8 mouse cellular contexts compared by ENCODE assay signal in genomic region chr4:120680953-120681352, GRCm38 (mm10). TPM values are rescaled to one million over a fixed set of nuclear protein-coding genes. Genes with fewer than 3 reads are reported as not detected.
DNase-seq lines count a peak whose midpoint lies in the region; ATAC-seq and TF ChIP-seq lines count a peak whose summit lies in the region.

No protein-coding gene starts in this region.

- H3K27me3 ChIP-seq in kidney, postnatal 0 days (ENCODE audit: insufficient read depth, low read length) = no peaks in the 10 kb centered on the region
- no peaks in the 10 kb centered on the region for H3K27me3 ChIP-seq in kidney, embryonic 14.5 days (ENCODE audit: control insufficient read depth, insufficient read depth, low read length)

- no peaks in the 10 kb centered on the region for H3K9me3 ChIP-seq in kidney, postnatal 0 days (replicated peaks; ENCODE audit: low read length)
- no peaks in the 10 kb centered on the region for H3K9me3 ChIP-seq in kidney, embryonic 14.5 days (ENCODE audit: control insufficient read depth, low read length)

- WGBS in kidney, postnatal 0 days = 58% methylated on average over 7 of the region's 7 CpGs
- WGBS in kidney, embryonic 14.5 days = 58% methylated on average over 7 of the region's 7 CpGs

- H3K27ac ChIP-seq in kidney, postnatal 0 days = no peak overlapping the region
- no peak overlapping the region for H3K27ac ChIP-seq in kidney, embryonic 14.5 days (ENCODE audit: low read depth, low read length)

- no peak overlapping the region for H3K4me3 ChIP-seq in kidney, postnatal 0 days (replicated peaks; ENCODE audit: low read depth, low read length)
- H3K4me3 ChIP-seq in kidney, embryonic 14.5 days (ENCODE audit: low read length) = no peak overlapping the region

- H3K9ac ChIP-seq in kidney, postnatal 0 days (ENCODE audit: low read depth, low read length) = no peak overlapping the region
- H3K9ac ChIP-seq in kidney, embryonic 14.5 days (ENCODE audit: low read depth, low read length) = no peak overlapping the region

- TF ChIP-seq CTCF in kidney, postnatal 0 days (IDR thresholded peaks at IDR 0.05; ENCODE audit: low read depth) = peak; percentile 76

- no peaks in the 10 kb centered on the region for H3K4me1 ChIP-seq in kidney, postnatal 0 days (replicated peaks; ENCODE audit: insufficient read depth, low read length)
- H3K4me1 ChIP-seq in kidney, embryonic 14.5 days (ENCODE audit: control insufficient read depth, insufficient read depth, low read length) = no peaks in the 10 kb centered on the region

- no peaks in the 10 kb centered on the region for H3K36me3 ChIP-seq in kidney, postnatal 0 days (ENCODE audit: insufficient read depth, low read length)
- H3K36me3 ChIP-seq in kidney, embryonic 14.5 days (ENCODE audit: control insufficient read depth, insufficient read depth, low read length) = no peaks in the 10 kb centered on the region

- DNase-seq in adrenal gland, postnatal 10 days = peak; percentile 49
- DNase-seq in adrenal gland, adult 2 months = no peak
- DNase-seq in kidney, postnatal 0 days (ENCODE audit: low spot score) = peak; percentile 33
- DNase-seq in kidney, postnatal 10 days = peak; percentile 57
- peak; percentile 51 for DNase-seq in retina, postnatal 1 day
- no peak for DNase-seq in c-Kit-positive CD71-positive TER-119-positive erythroid progenitor cells, embryonic 14.5 days (ENCODE audit: low spot score)

- no peak for ATAC-seq in kidney, postnatal 0 days (replicated peaks; ENCODE audit: low FRiP score, low read depth)
- no peak for ATAC-seq in kidney, embryonic 14.5 days (ENCODE audit: low FRiP score, low TSS enrichment)
- peak; percentile 68 for ATAC-seq in activated CD4-positive, CD25-positive, alpha-beta regulatory T cell, adult 4 months

- H3K4me2 ChIP-seq in kidney, postnatal 0 days (ENCODE audit: low read length) = no peak overlapping the region
- no peak overlapping the region for H3K4me2 ChIP-seq in kidney, embryonic 14.5 days (replicated peaks; ENCODE audit: low read depth, low read length)

RNA-seq across cellular contexts. Expression of gene Cited4, which starts 14.6 kb away (rescaled TPM):
- 1 to 10 TPM; 3.2 to 7.4 TPM for total RNA-seq in adrenal gland, postnatal 10 days (2021)
- total RNA-seq in adrenal gland, adult 2 months (2021) = 10 to 100 TPM; 11.3 to 18.3 TPM
- 85.9 and 124 TPM in 2 replicates for polyA plus RNA-seq in adrenal gland, adult 2 months (2012; rRNA removed)
- 17.5 and 17.9 TPM in 2 replicates for polyA plus RNA-seq in kidney, postnatal 0 days (2015; fragmentation: Nextera tagmentation; extraction: Ambion mirVana)
- polyA plus RNA-seq in kidney, embryonic 14.5 days (2014; fragmentation: Nextera tagmentation; extraction: Ambion mirVana) = 9.3 and 11.0 TPM in 2 replicates
- under 1 TPM in 1 of 2 experiments, not detected in 1; 0.62 TPM for polyA plus RNA-seq in activated CD4-positive, CD25-positive, alpha-beta regulatory T cell, adult 4 months (2017; shearing (Covaris generic))

Comparison
In these comparisons a context has a peak if more than half of its experiments do, and no peak if none do; other contexts are left out.
1. DNase-seq: peak in adrenal gland, postnatal 10 days (single experiment), kidney, postnatal 0 days (single experiment), kidney, postnatal 10 days (single experiment) and retina, postnatal 1 day (single experiment); none in adrenal gland, adult 2 months (single experiment) and c-Kit-positive CD71-positive TER-119-positive erythroid progenitor cells, embryonic 14.5 days (single experiment).